Mouse (Mus musculus) urinary bladder, adult 18-20 months (tissue): Measurements from ENCODE around the gene Gm49396.

Source experiments
- DNase-seq, 2 experiments: peaks; one replicate each; pipeline ENCODE4 v3.0.0; 2022; ENCODE audit warnings: low spot score in 2 of 2, mixed read lengths in 2 of 2

Gene Gm49396

DNA sequence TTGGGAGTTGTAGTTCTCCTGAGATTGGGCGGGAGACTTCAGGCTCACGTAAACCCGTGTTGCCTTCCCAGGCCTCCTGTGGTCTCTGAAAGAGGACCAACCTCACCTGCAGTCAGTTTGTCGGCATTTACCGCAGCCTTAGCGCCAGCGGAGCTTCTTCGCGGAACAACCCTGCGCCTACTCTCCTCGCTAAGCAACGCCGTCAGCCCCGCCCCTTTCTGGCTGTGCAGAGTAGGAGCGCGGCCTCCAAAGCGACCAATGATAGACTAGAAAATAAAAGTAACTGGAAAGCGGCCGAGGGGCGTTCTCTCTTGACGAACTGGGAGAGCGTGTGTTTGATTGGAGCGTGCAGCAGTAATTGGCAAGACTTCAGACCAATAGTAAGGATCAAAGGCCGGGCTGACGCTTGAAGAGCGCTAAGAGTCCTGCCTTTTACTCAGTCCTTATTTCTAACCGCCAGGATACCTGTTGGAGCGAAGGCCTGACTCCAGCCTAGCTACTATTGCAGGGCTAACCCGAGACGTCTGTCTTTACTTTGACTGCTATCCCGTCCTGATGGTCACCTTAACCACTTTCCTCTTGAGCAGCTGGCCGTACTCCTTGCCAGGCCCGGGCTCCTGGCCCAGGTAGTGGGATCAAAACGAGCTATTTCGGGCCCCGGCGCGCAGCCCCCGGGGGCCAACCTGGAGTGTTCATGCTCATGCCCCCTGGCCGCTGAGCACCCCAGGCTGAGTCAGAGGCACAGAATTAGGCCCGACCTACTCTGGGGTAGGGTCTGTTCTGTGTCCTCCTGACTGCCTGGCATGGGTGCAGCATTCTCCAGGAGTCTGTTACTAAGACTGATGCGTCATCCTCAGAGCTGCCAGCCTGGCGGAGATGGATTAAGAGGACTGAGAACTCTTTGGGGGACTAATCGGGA, 10.8 kb upstream of the Gm49396 start, which contains the start of the genes Hspb6 and Proser3:
Hspb6 (plus strand) TSS at position 77 of the 919 bp plus-strand sequence.
Proser3 (minus strand) TSS at position 198 of the 919 bp plus-strand sequence.
- DNase-seq, result peak; percentile 94 to 96

DNA sequence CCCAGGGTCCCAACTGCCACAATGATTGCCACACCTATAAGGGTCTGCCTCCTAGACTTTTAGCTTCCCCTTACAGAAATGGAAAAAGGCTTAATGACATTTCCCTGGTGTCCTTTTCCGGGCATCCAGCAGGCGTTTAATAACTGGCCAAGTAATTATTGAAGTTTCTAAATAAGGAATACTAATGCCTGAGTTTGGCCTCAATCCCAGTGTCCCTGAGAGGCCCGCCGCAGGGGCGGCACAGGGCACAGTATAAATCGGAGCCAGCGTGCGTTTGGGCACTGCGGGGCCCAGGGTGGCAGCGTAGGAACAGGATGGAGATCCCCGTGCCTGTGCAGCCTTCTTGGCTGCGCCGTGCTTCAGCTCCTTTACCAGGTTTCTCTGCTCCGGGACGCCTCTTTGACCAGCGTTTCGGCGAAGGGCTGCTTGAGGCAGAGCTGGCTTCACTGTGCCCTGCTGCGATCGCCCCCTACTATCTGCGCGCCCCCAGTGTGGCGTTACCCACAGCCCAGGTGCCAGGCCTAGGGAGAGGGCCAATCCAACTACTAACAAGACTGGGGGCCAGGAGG, 10.0 kb upstream of the Gm49396 start:
- peak in 1 of 2 experiments; percentile 27 for DNase-seq

DNA sequence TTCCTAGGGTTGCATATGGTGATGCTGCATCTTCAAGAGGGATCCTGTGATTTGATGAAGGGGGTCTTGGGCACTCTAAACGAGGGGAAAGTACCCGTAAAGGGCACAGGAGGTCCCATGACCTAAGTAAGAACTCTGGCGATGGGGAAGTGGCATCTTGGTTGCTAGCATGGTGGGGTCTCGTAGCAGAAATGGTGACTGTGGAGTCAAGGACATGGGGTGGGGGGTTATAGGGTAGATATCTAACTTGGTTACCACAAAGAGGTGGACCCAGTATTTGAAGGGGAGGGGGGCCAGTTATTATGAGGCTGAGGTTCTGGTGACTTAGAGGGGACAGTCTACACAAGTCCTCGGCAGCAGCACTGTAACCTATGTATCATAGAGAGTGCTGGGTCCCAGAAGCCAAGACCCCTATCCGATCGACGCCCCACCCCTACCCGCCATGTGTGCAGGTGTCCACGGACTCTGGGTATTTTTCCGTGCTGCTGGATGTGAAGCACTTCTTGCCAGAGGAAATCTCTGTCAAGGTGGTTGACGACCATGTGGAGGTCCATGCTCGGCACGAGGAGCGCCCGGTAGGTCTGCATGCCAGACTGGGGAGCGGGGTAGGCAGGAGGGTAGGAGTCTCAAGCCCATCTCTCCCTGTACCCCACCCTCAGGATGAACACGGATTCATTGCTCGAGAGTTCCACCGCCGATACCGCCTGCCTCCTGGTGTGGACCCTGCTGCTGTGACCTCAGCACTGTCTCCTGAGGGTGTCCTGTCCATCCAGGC, 9.1 kb upstream of the Gm49396 start:
- DNase-seq, result no peak

DNA sequence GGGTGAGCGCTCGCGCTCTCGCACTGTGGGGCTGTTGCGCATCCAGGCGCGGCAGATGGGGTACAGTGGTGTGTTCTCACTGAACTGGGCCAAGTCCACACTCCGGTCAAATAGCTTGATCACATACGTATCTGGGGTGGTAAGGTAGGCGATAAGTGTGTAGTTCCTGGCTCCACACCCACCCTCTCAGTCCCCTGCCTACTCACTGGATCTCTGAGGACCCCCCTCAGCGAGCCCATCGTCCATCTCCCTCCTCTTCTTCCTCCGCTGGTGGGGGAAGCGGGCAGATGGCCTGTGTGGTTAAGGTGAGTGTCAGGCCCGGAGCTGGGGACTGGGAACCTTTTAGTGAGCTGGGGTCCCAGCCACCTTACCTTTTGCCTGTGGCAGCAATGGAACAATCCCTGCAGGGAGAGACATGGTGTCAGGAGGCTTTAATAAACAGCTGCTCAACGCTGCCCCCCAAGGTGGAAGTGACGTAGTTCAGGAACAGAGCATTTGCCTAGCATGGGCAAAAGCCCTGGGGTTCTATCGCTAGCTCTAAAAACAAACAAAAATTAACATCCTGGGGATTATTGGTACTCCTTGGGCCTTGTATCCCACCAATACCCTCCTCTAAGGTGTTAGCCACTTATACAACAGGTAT, 6.1 kb upstream of the Gm49396 start:
- DNase-seq, result no peak

DNA sequence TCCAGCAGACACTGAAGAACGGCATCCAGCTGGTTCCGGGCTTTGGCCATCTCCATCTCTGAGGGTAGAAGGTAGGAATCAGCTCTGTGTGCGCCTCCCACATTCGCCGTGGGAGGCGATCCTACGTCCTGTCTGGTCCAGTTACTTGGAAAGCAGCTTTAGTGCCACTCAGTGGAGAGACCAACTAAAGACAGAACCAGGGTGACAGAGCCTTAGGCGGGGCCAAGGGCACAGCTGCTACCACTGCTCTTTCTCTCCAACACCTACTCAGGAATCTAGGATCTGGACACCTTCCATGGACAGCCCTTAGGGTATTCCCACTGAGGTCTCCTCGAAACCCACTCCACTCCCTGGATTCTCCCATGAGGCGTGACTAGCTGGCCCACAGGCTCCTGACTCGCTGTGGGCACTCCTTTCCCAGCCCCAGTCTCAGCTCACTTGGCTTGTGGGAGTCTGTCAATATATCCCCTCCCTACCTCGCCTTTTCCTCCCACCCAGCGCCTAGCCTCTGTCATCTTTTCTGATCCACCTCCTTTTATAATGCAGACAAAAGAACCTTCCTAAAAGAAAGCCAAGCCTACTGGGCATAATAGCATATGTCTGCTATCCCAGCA, 5.1 kb upstream of the Gm49396 start:
- no peak for DNase-seq

DNA sequence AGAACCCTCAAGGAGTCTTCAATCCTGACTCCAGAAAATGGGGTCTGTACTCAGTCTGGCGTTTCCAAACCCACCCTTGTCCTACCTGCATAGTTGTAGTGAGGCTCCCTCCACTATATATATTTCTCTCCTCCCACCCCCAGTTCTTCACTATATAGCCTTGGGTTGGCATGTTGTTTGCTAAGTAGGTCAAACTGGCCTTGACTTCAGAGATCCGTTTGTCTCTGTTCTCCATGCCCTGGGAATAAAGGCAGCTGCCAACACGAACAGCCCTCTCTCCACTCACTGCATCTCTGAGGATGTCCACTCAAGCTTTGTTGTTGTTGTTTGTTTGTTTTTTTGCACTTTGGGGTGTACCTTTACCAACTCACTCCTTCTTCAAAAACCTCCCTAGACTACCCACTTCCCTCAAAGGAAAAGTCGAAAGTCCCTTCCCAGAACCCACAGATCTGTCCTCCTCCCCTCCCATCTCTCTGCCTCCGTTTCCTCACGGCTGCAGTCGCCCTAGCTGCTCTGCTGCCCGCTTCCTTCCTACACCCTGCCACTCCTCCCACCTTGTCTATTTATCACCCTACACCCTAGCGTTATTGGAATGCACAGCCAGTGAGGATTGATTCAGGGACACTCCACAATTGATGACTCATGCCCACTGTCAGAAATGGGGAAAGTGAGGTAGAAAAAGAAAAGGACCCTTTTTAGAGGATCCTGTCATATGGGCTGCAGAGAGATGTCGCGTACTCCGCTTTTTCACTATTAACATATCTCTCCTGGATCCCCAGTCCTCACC, 4.3 kb upstream of the Gm49396 start:
- DNase-seq, result no peak

DNA sequence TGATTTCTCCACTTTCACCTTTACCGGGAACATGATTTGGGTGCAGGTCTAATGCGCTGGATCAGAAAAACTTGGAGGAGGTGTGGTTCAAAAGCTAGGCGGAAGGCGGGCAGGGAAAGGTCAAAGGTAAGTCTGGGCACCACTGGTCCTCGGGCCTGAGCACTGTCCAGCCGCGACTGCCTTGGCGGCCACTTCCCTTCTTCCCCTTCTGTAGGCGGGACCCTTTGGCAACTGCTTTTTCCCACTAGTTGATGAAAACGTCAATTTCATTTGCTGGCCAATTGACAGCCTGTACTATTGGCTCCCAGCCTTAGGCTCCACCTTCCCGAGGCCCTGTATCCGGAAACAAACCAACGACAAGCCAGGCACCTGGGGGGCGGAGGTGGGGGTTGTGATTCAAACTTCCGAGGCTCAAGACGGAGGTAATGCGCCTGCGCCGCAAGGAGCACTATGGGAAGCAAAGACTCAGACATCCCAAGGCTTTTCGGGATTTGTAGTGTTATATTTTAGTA, 3.6 kb upstream of the Gm49396 start, which contains the start of gene Lin37:
Lin37 (minus strand) TSS at position 396 of the 512 bp plus-strand sequence.
- DNase-seq, result peak; percentile 85 to 97

DNA sequence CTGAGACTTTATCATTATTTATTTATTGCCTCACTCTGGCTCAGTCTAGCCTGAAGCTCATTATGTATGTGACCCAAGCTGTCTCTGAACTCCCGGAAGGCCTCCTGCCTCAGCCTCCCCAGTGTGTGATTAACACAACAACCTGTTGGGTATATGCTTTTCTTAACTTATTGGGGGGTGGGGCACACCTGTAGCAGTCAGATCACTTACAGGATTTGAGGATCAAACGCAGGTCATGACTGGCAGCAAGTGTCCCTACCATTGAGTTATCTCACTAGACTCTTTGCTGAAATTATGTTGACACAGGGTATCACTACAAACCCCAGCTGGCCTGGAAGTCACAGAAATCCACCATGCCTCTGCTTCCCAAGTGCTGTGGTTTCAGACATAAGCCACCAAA, 2.8 kb upstream of the Gm49396 start:
- no peak for DNase-seq

DNA sequence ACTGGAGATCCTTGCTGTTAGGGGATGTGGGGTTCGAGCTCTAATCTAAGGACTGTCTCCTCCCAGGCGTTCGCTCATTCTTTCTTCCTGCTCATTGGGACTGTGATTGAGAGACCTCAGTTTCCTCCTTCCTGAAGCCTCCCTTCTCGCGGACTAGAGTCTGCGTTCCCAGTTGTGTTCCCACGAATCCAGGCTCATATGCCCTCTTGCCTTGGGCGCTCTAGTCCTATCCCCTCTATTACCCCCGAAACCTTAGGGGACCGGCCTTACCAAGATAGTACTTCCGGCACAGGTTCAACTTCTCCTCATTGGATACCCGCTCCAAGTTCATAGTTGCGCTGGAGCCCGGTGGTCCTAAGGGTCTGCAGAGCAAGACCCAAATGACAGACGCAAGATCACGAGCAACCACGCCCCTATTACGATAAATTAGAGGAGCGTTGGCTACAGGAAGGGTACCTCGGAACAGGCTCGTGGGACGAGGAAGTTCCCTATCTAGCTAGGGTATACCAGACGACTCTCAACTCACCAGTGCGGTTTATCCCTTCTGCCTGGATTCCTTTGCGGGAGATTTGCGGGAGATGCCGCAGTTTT, 523 bp upstream of the Gm49396 start:
- peak; percentile 32 to 65 for DNase-seq

DNA sequence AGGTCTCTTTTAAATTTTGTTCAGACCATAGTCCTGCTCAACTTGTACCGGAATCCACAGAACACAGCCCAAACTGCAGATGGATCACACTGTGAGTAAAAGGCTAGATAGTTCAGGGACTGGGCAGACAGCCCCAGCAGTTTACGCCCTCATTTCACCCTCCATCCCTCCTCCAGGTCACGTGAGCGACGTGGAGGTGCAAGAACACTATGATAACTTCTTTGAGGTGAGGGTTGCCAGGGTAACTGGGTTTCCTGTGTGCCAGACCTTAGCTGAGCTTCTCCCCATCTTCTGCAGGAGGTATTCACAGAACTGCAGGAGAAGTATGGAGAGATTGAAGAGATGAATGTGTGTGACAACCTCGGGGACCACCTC, 749 bp downstream of the Gm49396 start:
- no peak for DNase-seq

DNA sequence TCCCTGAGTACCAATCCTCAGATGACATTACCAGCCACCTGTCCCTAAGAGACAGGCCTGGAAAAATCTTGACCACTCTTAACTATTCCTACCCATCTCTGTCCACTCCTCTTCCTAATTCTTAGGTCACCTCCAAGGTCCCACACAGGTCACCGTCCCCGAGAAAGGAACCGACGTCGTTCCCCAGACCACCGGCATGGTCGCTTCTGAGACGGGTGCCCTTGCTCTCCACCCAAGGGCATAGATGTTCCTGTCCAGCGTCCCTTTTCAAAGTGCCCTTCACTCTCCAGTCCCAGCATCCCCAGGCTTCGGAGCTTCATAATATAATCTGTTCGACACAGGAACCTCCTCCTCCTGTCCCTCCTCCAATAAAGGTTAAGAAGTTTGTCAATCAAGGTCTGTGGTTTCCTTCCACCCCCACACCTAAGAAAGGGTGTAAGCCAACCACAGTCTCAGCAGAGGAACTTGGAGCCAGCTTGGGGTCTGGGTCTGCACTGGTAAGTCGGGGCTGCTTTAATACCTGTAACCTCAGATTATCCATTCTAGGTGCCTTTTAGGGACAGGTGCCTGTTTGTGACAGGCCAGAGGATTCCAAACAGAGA, 1.9 kb downstream of the Gm49396 start, which contains the start of gene Igflr1:
Igflr1 (plus strand) TSS at position 458 of the 602 bp plus-strand sequence.
- DNase-seq, result no peak

DNA sequence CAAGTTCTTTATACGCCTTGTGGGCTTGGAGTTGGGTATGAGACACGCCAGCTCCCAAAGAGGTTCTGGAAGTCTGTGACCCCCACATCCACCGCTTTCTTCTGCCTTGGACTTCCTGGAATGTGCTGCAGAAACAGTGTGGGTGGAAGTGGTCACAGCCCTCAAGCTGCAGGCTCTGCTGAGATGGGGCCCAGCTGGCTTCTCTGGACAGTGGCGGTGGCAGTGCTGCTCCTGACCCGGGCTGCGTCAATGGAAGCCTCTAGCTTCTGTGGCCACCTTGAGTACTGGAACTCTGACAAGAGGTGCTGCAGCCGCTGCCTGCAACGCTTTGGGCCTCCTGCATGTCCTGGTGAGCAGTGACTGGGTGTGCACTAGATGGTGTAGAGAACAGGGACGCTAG, 2.9 kb downstream of the Gm49396 start:
- no peak for DNase-seq

DNA sequence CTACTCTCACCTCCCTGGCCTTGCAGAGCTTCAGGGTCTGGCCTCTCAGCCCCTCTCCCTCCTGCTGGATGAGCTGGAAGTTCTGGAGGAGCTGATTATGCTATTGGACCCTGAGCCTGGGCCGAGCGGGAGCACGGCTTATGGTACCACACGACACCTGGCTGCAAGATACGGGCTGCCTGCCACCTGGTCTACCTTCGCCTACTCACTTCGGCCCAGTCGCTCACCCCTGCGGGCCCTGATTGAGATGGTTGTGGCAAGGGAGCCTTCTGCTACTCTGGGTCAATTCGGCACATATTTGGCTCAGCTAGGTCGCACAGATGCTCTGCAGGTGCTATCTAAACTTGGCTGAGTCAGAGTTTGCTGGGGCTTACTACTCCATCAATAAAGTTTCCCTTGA, 4.4 kb downstream of the Gm49396 start:
- no peak for DNase-seq

DNA sequence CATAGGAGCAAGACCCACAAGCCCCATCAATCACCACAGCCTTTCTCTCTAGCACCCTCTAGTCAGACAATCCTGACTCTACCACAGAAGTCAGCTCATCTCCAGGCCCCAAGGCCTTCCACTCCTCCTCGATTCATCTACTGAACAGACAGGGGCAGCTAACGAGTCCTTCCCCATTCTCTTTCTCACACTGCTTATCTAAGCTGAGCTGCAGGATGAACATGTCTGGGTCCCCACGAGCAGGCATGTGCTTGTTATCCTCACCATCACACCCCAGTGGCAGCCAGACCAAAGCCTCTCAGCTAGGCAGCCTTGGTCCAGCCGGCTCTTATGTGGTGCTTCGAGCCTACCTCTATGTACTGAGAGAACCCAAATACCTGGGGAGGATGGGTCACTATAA, 9.2 kb downstream of the Gm49396 start:
- DNase-seq, result no peak

DNA sequence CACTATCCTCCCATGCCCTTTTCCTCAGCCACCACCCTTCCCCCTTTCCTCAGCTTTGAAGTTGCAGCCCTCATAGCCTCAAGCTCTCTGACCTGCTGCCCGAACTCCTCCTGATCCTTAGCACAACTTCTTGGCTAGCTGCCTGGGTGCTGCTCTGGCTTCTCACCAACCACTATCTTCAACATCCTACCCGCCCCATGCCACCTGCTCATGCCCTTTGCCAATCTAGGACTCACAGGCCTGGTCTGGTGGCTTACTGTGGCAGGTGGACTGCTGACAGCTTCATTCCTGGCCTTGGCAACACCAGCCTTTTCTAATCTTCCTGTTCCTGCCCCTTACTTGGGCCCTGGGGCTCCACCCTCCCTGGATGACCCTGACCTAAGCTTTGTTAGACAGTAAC, 9.8 kb downstream of the Gm49396 start:
- no peak for DNase-seq

DNA sequence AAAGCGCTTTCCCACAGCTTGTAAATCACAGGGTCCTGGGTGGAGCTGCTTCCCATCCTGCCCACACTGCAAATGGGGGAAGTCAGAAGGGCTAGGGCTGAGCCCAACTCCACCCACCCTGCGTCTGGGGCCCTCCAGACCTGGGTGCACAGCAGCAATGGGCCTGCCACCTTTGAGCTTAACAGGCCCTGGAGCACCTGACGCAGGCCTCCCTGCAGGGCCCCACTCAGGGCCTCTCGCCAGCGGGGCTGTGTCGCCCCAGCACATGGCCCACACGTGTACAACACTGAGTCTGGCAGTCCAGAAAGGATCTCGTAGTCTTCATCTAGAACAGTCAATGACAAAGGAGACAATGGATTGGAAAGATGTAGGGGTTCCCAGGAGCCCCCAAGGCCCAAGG, 16.8 kb downstream of the Gm49396 start:
- no peak for DNase-seq

DNA sequence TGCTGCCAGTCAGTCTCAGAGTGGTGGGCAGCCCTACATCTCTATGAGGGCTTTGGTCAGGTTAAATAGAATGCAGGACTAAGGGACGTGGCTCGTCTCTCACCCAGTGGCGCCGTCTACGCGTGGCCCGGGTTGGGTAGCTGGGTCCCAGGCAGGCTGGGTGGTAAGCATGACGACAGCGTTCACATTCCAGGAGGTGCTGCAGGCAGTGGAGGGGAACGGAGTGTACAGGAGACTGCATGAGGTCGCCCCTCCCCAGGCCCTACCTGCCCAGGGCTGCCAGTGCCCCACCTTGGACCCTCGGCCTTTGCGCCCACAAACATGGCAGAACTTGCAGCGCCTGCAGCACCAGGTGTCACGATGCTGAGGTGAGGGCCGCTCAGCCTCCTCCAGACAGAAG, 18.4 kb downstream of the Gm49396 start:
- no peak for DNase-seq

DNA sequence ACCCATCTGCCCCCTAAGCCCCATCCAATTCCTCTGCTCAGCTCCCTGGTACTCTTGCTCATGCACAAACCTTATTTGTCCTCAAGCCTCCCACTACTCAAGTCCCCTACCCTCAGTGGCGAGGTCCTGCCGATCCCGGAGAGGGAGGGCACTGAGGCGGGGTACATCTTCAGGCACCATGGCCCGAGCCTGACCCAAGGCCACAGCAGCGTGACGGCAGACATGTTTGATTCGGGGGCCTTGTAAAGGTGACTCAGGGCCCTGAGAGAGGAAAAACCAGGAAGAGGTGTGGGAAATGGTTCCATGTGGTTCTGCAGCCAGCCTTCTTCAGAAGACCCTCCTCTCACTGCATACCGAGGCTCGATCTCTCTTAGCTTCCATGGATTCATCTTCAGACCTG, 21.2 kb downstream of the Gm49396 start:
- DNase-seq, result no peak

DNA sequence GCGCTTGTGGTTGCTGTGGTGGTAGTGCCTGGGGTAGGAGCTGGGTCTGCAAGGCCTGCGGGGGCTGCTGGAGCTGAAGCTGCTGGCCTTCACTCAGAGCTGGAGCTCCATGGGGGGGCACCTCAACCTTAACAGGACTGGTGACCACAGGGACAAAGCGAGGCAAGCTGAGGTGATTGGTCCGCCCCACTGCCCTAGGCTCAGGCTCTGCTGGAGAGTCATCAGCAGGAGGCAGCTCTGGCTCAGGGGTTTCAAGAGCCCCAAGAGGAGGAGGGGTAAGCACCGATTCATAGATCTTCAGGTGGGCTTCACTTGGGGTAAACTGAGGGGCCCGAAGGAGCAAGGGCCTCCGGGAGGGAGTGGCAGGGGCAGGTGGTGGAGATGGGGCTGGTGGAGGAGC, 22.0 kb downstream of the Gm49396 start:
- no peak for DNase-seq
